Mouse (Mus musculus): ENCODE results near the gene Gm7978. TPM values are rescaled to one million over a fixed set of nuclear protein-coding genes. Genes with fewer than 3 reads are reported as not detected.
"Not testable (repeated sequence)": the region's sequence is repeated elsewhere in the genome, so short reads cannot be mapped to it uniquely, and the experiment has no call there.

The Gm7978 gene
- polyA plus RNA-seq (2016; fragmentation: Nextera tagmentation; extraction: Ambion mirVana), result not detected in 2 replicates

DNA sequence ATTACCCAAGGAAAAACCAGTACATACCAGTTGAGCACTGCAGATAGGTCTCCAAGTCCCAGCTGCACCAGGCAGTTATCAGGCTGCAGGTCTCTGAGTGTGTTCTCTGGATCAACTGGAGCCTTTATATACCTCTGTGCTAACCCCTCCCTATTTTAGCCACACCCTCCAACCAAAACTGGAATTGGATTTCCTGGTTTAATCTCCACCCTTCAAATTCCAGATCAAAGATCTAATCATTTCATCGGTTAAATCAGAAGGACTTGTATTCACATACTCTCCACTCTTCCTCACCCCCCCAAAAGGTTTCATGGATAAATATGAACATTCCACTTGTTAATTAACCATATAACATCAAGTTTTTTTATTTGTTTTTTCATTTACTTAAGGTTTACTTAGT lies at the start of gene Gm7978:
TSS of gene Gm7978 (minus strand) at position 101 of the 400 bp plus-strand sequence.
- H3K27me3 ChIP-seq (ENCODE audit: insufficient read depth, poor library complexity, severe bottlenecking); H3K36me3 ChIP-seq; H3K4me3 ChIP-seq; H3K9me3 ChIP-seq; H3K4me1 ChIP-seq (replicated peaks); H3K27ac ChIP-seq; DNase-seq (ENCODE audit: low spot score): not testable (repeated sequence)
- WGBS, result no CpG with 5 or more reads among the region's 1 CpGs

GRCm38 (mm10) chr5:95775690-95776089 lies 39.7 kb upstream of the Gm7978 start, which contains the start of gene E330014E10Rik:
E330014E10Rik (plus strand) TSS chr5:95775990.
- not testable (repeated sequence) for H3K4me1 ChIP-seq (replicated peaks)

DNA sequence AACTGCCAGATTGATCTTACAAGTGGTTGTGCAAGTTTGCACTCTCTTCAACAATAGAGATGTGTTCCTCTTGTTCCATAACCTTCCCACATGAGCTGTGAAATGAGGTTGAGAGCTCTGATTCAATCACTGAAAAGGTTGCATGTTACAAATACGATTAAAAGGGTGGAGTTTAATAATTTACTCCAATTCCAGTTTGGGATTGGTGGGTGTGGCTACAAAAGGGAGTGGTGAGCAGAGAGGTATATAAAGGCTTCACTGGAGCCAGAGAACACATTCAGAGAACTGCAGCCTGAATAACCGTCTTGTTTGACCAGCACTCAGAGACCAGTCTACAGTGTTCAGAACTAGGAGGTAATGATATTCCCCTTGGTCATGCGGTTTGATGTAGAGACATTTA lies 5.7 kb upstream of the Gm7978 start, which contains the start of gene Gm7982:
TSS of gene Gm7982 (plus strand) at position 301 of the 400 bp plus-strand sequence.
- not testable (repeated sequence) for H3K9me3 ChIP-seq; H3K36me3 ChIP-seq; DNase-seq (ENCODE audit: low spot score); H3K27me3 ChIP-seq (ENCODE audit: insufficient read depth, poor library complexity, severe bottlenecking); H3K4me3 ChIP-seq; H3K27ac ChIP-seq; H3K4me1 ChIP-seq (replicated peaks)
- no CpG with 5 or more reads among the region's 3 CpGs for WGBS

More at GRCm38 (mm10) chr5:95775690-95776089, 39.7 kb upstream of the Gm7978 start, which contains the start of gene E330014E10Rik:
- not testable (repeated sequence) for H3K9me3 ChIP-seq; H3K36me3 ChIP-seq; H3K27ac ChIP-seq; DNase-seq (ENCODE audit: low spot score); H3K4me3 ChIP-seq; H3K27me3 ChIP-seq (ENCODE audit: insufficient read depth, poor library complexity, severe bottlenecking)
- no CpG with 5 or more reads among the region's 2 CpGs for WGBS

Other genes starting within 250 kb of the Gm7978 start
- not detected in 2 replicates for gene Gm3286, start 225.4 kb downstream of the Gm7978 start, polyA plus RNA-seq (2016; fragmentation: Nextera tagmentation; extraction: Ambion mirVana)
- not detected in 2 replicates for gene Gm7971, start 141.3 kb downstream of the Gm7978 start, polyA plus RNA-seq (2016; fragmentation: Nextera tagmentation; extraction: Ambion mirVana)
- not detected in 2 replicates for gene Gm7982, start 5.8 kb upstream of the Gm7978 start, polyA plus RNA-seq (2016; fragmentation: Nextera tagmentation; extraction: Ambion mirVana)
- not detected in 2 replicates for gene E330014E10Rik, start 39.8 kb upstream of the Gm7978 start, polyA plus RNA-seq (2016; fragmentation: Nextera tagmentation; extraction: Ambion mirVana)
- gene Cxcl13, start 220.8 kb upstream of the Gm7978 start, polyA plus RNA-seq (2016; fragmentation: Nextera tagmentation; extraction: Ambion mirVana), result 0.26 and 0.42 TPM in 2 replicates

Data from hindbrain, embryonic 10.5 days (tissue).